Mouse (Mus musculus) left cerebral cortex, postnatal 4 days (tissue): ENCODE results near the gene Cd83. TPM values are rescaled to one million over a fixed set of nuclear protein-coding genes. Genes with fewer than 3 reads are reported as not detected.
A peak's percentile ranks its signal among the peaks of the same experiment; 100 is the strongest.

Experiments used
- DNase-seq: peaks from one replicate; pipeline ENCODE4 v3.0.0-alpha.2; 2022
- intact Hi-C: fragments of 180-260 bp; cut with DNase I; formaldehyde crosslinking; loops from one replicate; pipeline ENCODE4 v1.15.1; 2025
- total RNA-seq, 2 experiments: library from RNA; stranded (reverse); gene quantifications; 2 replicates each; pipeline ENCODE4 v1.2.3; 2021

The Cd83 gene
- total RNA-seq, 2 experiments from 2014 or later = 6.7 to 7.6 TPM

DNA sequence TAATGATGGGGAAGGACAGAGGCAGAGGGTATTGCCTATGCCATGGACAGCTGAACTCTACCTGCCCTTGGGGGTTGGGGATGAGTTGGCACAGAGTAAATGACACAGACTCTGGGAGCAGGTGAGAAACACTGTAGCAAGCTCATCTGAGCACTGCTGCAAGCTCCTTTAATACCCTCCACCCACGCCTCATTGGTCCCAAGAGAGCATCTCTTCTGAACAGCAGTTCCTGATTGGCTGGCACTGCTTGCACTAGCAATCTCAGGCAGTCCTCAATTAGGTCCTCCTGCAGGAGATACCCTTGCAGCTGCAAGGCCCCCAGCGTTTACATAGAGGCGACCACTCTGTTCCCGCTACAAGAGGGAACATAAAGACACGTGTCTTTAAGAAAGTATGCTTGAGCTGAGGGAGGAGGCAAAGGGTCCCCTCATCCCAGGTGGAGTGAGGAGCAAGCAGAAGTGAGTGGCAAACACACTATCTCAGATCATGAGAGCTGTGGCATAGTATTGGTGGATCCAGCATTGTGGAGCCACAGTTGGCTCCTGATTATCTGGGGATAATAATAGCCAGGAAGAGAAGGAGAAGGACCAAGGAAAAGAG lies 20.7 kb downstream of the Cd83 start:
- intact Hi-C loops = no loop called here
- DNase-seq = no peak

GRCm38 (mm10) chr13:43806371-43807271 lies 22.0 kb downstream of the Cd83 start:
- intact Hi-C loops = no loop called here
- no peak for DNase-seq

DNA sequence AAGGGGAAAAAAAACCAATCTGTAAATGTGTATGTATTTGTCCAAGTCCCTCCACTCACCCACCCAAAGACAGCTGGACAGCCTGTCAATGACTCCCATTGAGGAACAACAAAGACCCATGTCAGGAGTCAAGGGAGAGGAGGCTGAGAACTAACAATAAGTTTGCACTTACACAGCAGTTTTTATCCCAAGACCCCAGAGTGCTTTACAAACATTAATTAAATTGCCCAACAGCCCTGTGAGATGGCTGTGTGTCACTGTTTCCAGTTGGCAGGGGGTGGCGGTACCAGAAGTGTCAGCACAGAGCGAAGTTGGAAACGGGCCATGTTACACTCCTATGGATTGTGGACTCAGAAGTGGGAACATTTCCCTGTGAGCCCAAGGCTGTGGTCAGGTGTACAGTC lies 22.7 kb downstream of the Cd83 start:
- DNase-seq = peak; percentile 42
- intact Hi-C loops = no loop called here

- DNase-seq = no peak
- intact Hi-C loops = no loop called here
These were observed 26.0 kb downstream of the Cd83 start for GRCm38 (mm10) chr13:43810621-43811020.

DNA sequence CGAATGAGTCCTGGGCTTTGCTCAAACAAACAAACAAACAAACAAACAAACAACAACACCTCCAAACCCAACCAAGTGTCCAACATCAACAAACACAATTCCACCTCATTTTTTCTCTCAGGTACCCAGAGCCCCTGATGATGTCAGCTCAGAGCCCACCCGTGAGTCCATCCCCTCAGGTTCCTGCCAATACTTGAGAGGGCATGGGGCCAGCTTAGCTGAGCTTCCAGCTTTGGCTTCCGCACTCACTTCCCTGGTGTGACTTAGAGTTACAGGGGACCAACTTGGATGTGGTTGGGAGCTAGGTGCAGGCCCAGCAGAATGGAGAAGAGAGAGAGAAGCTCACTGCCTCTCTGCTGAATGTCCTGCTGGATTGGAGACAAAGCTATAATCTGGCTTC lies 27.3 kb downstream of the Cd83 start:
- peak; percentile 31 for DNase-seq
- intact Hi-C loops = no loop called here

- peak; percentile 46 for DNase-seq
These were observed 28.9 kb downstream of the Cd83 start for GRCm38 (mm10) chr13:43813431-43813830.

DNA sequence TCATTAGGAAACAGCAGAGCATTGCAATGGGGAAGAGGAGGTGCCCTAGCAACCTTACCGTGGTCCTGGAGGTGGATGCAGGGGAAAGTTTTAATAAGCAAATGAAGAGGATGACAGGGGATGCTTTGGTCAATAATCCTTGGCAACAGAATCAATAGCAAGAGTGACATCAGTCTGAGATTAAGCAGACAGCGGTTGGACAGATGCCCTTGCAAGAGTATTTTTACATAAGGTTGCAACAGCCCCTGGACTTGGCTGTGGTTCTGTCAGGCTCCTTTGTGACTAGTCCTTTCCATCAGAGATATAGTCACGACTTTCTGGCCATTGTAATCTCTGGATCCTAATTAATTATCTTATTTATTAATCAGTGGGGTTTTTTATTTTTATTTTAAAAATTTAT lies 32.9 kb downstream of the Cd83 start:
- DNase-seq = no peak
- intact Hi-C loops = no loop called here

More at GRCm38 (mm10) chr13:43813431-43813830, 28.9 kb downstream of the Cd83 start:
- intact Hi-C loops = no loop called here

DNA sequence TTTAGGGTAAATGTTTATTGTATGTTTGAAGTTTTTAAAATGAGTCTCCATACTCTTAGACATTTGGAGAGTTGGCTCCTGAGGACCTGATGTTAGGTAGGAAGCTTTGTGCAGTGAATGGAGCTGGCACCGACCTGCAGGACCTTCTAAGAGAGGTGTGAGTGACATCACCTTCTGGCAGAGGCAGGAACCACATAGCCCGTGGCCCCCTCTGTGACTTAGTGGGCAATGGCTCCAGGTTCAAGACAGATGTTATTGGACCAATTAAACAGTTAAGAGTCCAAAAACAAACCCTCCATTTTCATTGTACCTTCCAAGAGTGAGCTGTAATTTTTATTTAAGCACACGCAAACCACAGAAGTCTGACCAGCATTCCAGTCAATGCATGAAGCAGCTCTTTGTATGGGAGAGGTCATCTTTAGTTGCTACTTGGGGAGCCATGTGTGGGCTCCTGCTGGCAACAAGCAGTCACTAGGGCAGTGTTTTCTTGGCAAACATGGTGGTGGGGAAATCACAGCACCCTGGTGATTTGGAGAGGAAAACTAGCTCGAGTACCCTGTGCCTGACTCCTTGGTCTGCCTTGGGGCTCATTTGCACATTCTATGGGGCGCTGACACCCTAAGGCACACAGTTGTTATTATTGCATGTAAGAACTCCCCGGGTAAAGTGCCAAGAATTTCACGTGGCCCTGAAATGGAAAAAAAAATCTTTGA lies 33.9 kb downstream of the Cd83 start:
- no peak for DNase-seq
- intact Hi-C loops = no loop called here

DNA sequence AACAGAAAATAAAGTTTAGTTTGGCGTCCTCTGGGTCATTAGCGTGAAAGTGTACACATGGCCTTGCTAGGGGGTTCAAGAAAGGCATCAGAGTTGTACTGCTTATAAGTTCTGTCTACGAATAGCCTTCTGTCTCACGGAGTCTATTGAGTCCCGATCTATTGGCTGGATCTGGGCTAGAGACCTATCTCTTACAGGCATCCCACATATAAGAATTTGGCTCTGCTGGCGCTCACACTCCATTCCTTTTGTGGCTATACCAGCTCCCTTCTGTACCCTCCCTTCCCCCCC lies 34.4 kb downstream of the Cd83 start:
- intact Hi-C loops = no loop called here

GRCm38 (mm10) chr13:43820071-43820470 lies 35.5 kb downstream of the Cd83 start:
- DNase-seq = no peak
- intact Hi-C loops = no loop called here

More for the DNA sequence above, 34.4 kb downstream of the Cd83 start:
- DNase-seq = no peak

- intact Hi-C loops = no loop called here
- DNase-seq = no peak
These were observed 37.7 kb downstream of the Cd83 start for GRCm38 (mm10) chr13:43822306-43822705.

DNA sequence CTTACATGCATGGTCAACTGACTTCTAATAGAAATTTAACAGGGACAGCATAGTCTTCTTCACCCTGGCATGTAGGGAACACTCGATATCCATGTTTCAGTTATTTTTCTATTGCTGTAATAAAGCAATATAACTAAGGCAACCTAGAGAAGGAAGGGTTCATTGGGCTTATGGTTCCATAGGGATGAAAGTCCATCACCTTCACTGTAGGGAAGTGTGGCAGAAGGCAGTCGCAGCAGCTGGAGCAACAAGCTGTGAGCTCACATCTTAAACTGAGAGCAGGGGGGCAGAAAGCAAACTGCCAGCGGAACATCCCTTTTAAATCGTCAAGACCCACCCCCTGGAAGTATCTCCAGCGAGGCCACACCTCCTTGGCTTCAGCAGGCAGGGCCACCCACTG lies 44.1 kb downstream of the Cd83 start:
- intact Hi-C loops = no loop called here

DNA sequence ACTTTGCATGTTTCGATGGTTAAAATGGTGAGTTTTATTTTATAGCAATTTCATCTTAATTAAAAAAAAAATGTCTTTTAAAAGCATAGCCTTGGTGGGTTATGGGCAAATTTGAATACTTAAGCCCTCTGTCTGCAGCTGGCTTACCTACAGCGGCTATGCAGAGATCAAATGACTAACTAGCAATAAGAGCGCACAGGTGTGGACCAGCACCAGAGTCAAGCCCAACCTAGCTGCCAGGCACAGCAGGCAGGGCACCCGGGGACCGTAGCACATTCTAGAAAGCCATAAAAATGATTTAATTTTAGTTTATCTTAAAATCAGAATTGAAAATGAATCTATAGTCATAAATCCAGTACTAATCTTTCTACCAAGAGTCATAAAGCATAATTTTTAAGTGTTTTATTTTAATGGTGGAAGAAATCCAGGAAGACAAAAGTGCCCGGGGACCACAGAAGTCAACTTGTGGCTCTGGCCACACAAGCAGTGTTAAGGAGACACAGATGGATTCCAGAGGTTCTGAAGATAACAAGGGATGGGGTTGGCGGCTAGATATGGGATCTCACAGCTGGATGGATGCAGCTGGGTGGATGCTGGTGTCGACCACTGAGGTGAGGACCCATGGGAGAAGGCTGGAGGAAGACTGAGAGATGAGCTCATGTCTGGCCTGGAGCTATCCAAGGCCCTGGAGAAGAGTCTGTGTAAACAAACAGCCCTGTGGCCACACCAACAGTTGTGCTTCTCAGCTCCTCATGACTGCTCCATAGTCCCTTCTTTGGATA lies 46.5 kb downstream of the Cd83 start:
- intact Hi-C loops = no loop called here
- no peak for DNase-seq

More for the DNA sequence above, 44.1 kb downstream of the Cd83 start:
- no peak for DNase-seq

- DNase-seq = no peak
- intact Hi-C loops = no loop called here
These were observed 48.2 kb downstream of the Cd83 start for GRCm38 (mm10) chr13:43832731-43833130.

DNA sequence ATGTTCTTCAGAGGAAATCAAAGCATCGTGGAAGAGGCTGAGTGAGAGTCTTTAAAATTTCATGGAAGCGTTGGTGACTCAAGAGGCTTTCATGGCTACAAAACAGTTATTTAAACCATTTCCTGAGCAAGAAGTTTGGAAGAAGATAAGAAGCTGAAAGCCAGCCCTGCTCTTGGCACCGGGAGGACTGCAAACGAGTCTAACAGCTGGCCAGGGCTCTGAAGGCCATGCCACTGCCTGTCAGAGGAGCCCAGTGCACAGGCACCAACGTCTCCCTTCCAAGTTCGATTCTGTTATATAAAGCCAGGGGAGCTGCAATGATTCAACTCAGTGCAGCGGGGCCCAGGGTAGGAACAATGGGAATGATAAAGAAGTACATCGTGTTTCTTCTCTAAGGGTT lies 51.8 kb downstream of the Cd83 start:
- DNase-seq = no peak
- intact Hi-C loops = no loop called here

- intact Hi-C loops = no loop called here
- DNase-seq = no peak
These were observed 53.2 kb downstream of the Cd83 start for GRCm38 (mm10) chr13:43837812-43838211.

DNA sequence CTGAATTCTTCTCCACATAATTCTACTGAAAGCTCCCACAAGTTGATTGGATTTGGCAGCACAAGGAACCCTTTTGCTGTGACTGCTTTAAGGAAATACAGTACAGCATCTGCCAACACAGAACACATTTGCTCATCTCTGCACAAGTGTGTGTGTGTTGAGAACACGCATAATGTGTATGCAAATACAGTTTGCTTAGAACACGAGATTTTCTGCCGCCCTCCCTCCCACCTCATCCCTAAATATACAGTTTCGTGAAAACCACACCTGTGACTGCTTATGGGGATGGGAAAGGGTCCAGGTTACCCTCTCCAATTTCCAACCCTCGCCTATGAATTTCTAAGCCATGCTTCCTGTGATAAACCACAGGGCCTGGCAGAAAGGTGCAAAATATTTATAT lies 60.6 kb downstream of the Cd83 start:
- no peak for DNase-seq

GRCm38 (mm10) chr13:43847186-43847585 lies 62.6 kb downstream of the Cd83 start:
- no peak for DNase-seq
- intact Hi-C loops = loop anchor here (10.0 kb wide), 1 partner anchor 272 kb away; no protein-coding TSS in a partner anchor

More for the DNA sequence above, 60.6 kb downstream of the Cd83 start:
- intact Hi-C loops = loop anchor here (10.0 kb wide), 1 partner anchor 270 kb away; no protein-coding TSS in a partner anchor

GRCm38 (mm10) chr13:43849816-43850215 lies 65.2 kb downstream of the Cd83 start:
- no peak for DNase-seq
- intact Hi-C loops = loop anchor here (10.0 kb wide), 1 partner anchor 275 kb away; no protein-coding TSS in a partner anchor

- DNase-seq = no peak
These were observed 66.5 kb downstream of the Cd83 start for GRCm38 (mm10) chr13:43851108-43851507.

More at GRCm38 (mm10) chr13:43851108-43851507, 66.5 kb downstream of the Cd83 start:
- intact Hi-C loops = no loop called here
